In genomic region chr4:97564656-97565055, GRCm38 (mm10) we compare ENCODE assay signal across 7 mouse cellular contexts.
DNase-seq lines count a peak whose midpoint lies in the region; ATAC-seq and TF ChIP-seq lines count a peak whose summit lies in the region.

No protein-coding gene starts in this region.

- H3K79me2 ChIP-seq in liver, adult 2 months (ENCODE audit: control insufficient read depth, insufficient read depth, low read length), result no peaks in the 10 kb centered on the region

- ATAC-seq in liver, embryonic 11.5 days (replicated peaks; ENCODE audit: low FRiP score), result no peak; the same call in 1 of the 2 replicates

- H3K36me3 ChIP-seq in liver, adult 2 months (ENCODE audit: control insufficient read depth, insufficient read depth, low read length), result no peaks in the 10 kb centered on the region
- H3K36me3 ChIP-seq in liver, embryonic 11.5 days (ENCODE audit: control insufficient read depth, insufficient read depth, low read length), result no peaks in the 10 kb centered on the region

- no peak overlapping the region for H3K4me2 ChIP-seq in liver, embryonic 11.5 days

- no peaks in the 10 kb centered on the region for H3K9me3 ChIP-seq in liver, embryonic 11.5 days (ENCODE audit: control insufficient read depth, low read length)

- no peak overlapping the region for H3K27ac ChIP-seq in liver, adult 2 months (replicated peaks; ENCODE audit: insufficient read depth, low read depth, low read length)
- no peak overlapping the region for H3K27ac ChIP-seq in liver, embryonic 11.5 days (ENCODE audit: low read depth, low read length)

- TF ChIP-seq POLR2A in liver, adult 2 months (IDR thresholded peaks at IDR 0.05; ENCODE audit: extremely low read depth, insufficient read depth, low read length), result no peak

- H3K4me3 ChIP-seq in liver, adult 2 months (ENCODE audit: insufficient read depth, low read depth, low read length), result no peak overlapping the region
- H3K4me3 ChIP-seq in liver, embryonic 11.5 days (ENCODE audit: low read depth, low read length), result no peak overlapping the region

- no peaks in the 10 kb centered on the region for H3K27me3 ChIP-seq in liver, adult 2 months (ENCODE audit: control insufficient read depth, insufficient read depth, low read length)
- H3K27me3 ChIP-seq in liver, embryonic 11.5 days (replicated peaks; ENCODE audit: control insufficient read depth, insufficient read depth, low read length), result no peaks in the 10 kb centered on the region

- no peaks in the 10 kb centered on the region for H3K4me1 ChIP-seq in liver, adult 2 months (ENCODE audit: control insufficient read depth, insufficient read depth, low read length)
- no peaks in the 10 kb centered on the region for H3K4me1 ChIP-seq in liver, embryonic 11.5 days (replicated peaks; ENCODE audit: control insufficient read depth, insufficient read depth, low read length)

- H3K9ac ChIP-seq in liver, adult 2 months (ENCODE audit: low read depth, low read length), result no peak overlapping the region
- H3K9ac ChIP-seq in liver, embryonic 11.5 days (ENCODE audit: low read depth, low read length), result no peak overlapping the region

- 40% methylated on average over 4 of the region's 4 CpGs for WGBS in liver, adult 2 months
- 34% methylated on average over 4 of the region's 4 CpGs for WGBS in liver, embryonic 11.5 days

- TF ChIP-seq CTCF in liver, adult 2 months (IDR thresholded peaks at IDR 0.05; ENCODE audit: low read depth, low read length), result no peak

- peak; percentile 65 for DNase-seq in liver, adult 2 months (ENCODE audit: extremely low read depth, low read depth, low spot score)
- DNase-seq in liver, embryonic 11.5 days (ENCODE audit: low spot score), result no peak
- peak; percentile 46 for DNase-seq in MN1 (ENCODE audit: low spot score)
- DNase-seq in c-Kit-positive CD71-positive TER-119-positive erythroid progenitor cells, embryonic 14.5 days (ENCODE audit: low spot score), result peak; percentile 43
- DNase-seq in induced T-regulatory cell, adult 2 months (ENCODE audit: low read depth), result peak; percentile 77
- peak; percentile 18 for DNase-seq in thymus, postnatal 25 days
- DNase-seq in right cerebral cortex, postnatal 25 days, result no peak

Comparison
In these comparisons a context has a peak if more than half of its experiments do, and no peak if none do; other contexts are left out.
1. DNase-seq: peak in liver, adult 2 months (single experiment), MN1 (single experiment), c-Kit-positive CD71-positive TER-119-positive erythroid progenitor cells, embryonic 14.5 days (single experiment), induced T-regulatory cell, adult 2 months (single experiment) and thymus, postnatal 25 days (single experiment); none in liver, embryonic 11.5 days (single experiment) and right cerebral cortex, postnatal 25 days (single experiment).